Mouse (Mus musculus) 3T3-L1 (cell line): ENCODE data around the gene Rab4a.

Experiments
- DNase-seq: peaks from one replicate; pipeline ENCODE4 v3.0.0-alpha.2; 2015; ENCODE audit warnings: low read depth, low spot score

Gene Rab4a

GRCm38 (mm10) chr8:123847546-123847945, 41.8 kb downstream of the Rab4a start:
- DNase-seq, result no peak

- no peak for DNase-seq
Measured at GRCm38 (mm10) chr8:123849352-123849751, 43.6 kb downstream of the Rab4a start.

- DNase-seq, result no peak
Measured at GRCm38 (mm10) chr8:123851590-123851989, 45.8 kb downstream of the Rab4a start.

- DNase-seq, result no peak
Measured at GRCm38 (mm10) chr8:123854252-123854651, 48.5 kb downstream of the Rab4a start.

- no peak for DNase-seq
Measured at GRCm38 (mm10) chr8:123854733-123855475, 49.1 kb downstream of the Rab4a start.

- DNase-seq, result no peak
Measured at GRCm38 (mm10) chr8:123857361-123857760, 51.6 kb downstream of the Rab4a start.

- peak; percentile 36 for DNase-seq
Measured at GRCm38 (mm10) chr8:123858574-123858940, 52.8 kb downstream of the Rab4a start.

GRCm38 (mm10) chr8:123858941-123859647, 53.3 kb downstream of the Rab4a start:
- peak; percentile 85 for DNase-seq

- DNase-seq, result no peak
Measured at GRCm38 (mm10) chr8:123859648-123860259, 54.0 kb downstream of the Rab4a start, which contains the start of gene Ccsap. Gene Ccsap (minus strand): TSS chr8:123860209.

GRCm38 (mm10) chr8:123860386-123860785, 54.6 kb downstream of the Rab4a start:
- no peak for DNase-seq

GRCm38 (mm10) chr8:123865786-123866185, 60.0 kb downstream of the Rab4a start:
- DNase-seq, result no peak

GRCm38 (mm10) chr8:123866971-123867370, 61.2 kb downstream of the Rab4a start:
- peak; percentile 92 for DNase-seq

GRCm38 (mm10) chr8:123872048-123872447, 66.3 kb downstream of the Rab4a start:
- DNase-seq, result no peak

GRCm38 (mm10) chr8:123873364-123873763, 67.6 kb downstream of the Rab4a start:
- DNase-seq, result peak; percentile 51

GRCm38 (mm10) chr8:123874324-123874723, 68.5 kb downstream of the Rab4a start:
- no peak for DNase-seq

GRCm38 (mm10) chr8:123877865-123878264, 72.1 kb downstream of the Rab4a start:
- DNase-seq, result no peak

- DNase-seq, result no peak
Measured at GRCm38 (mm10) chr8:123880271-123880670, 74.5 kb downstream of the Rab4a start.

- no peak for DNase-seq
Measured at GRCm38 (mm10) chr8:123880821-123881350, 75.1 kb downstream of the Rab4a start.

GRCm38 (mm10) chr8:123882412-123882811, 76.6 kb downstream of the Rab4a start:
- no peak for DNase-seq

- no peak for DNase-seq
Measured at GRCm38 (mm10) chr8:123883094-123883493, 77.3 kb downstream of the Rab4a start.
